Mouse (Mus musculus): ENCODE data around the gene Arhgap15. TPM values are rescaled to one million over a fixed set of nuclear protein-coding genes. Genes with fewer than 3 reads are reported as not detected.

Gene Arhgap15
- polyA plus RNA-seq, 2 experiments = 2.5 to 5.6 TPM

GRCm38 (mm10) chr2:44016720-44017119 is 268.1 kb downstream of the Arhgap15 start:
- 60% methylated on average over 3 of the region's 3 CpGs for WGBS (ENCODE audit: insufficient replicate concordance)
- Histone ChIP-seq H3K9ac (replicated peaks) (no peak overlapping the region), H3K4me3 (ENCODE audit: insufficient read depth in 1 of 2, low read depth in 2 of 2, low read length in 2 of 2) (no peak overlapping the region), H3K27me3 (ENCODE audit: control insufficient read depth, insufficient read depth, low read length) (no peaks in the 10 kb centered on the region), H3K4me2 (ENCODE audit: low read depth) (no peak overlapping the region), H3K4me1 (replicated peaks; ENCODE audit: control insufficient read depth in 2 of 2, insufficient read depth in 2 of 2, low read length in 1 of 2) (no peaks in the 10 kb centered on the region), H3K36me3 (replicated peaks; ENCODE audit: control insufficient read depth, insufficient read depth, low read depth) (no peaks in the 10 kb centered on the region), H3K9me3 (ENCODE audit: control insufficient read depth, low read length) (no peaks in the 10 kb centered on the region), H3K27ac (no peak overlapping the region)
- DNase-seq (ENCODE audit: low read depth in 3 of 3, low spot score in 3 of 3) = no peak
- TF ChIP-seq CTCF (IDR thresholded peaks at IDR 0.05; ENCODE audit: low read depth) = no peak
- ATAC-seq (ENCODE audit: insufficient read depth) = no peak

- no peaks in the 10 kb centered on the region for H3K27me3 ChIP-seq (ENCODE audit: control insufficient read depth, insufficient read depth, low read length)
- 83% methylated on average over 14 of the region's 14 CpGs for WGBS (ENCODE audit: insufficient replicate concordance)
- no peaks in the 10 kb centered on the region for H3K36me3 ChIP-seq (replicated peaks; ENCODE audit: control insufficient read depth, insufficient read depth, low read depth)
- no peak overlapping the region for H3K9ac ChIP-seq (replicated peaks)
- no peaks in the 10 kb centered on the region for H3K9me3 ChIP-seq (ENCODE audit: control insufficient read depth, low read length)
- H3K4me3 ChIP-seq (ENCODE audit: insufficient read depth in 1 of 2, low read depth in 2 of 2, low read length in 2 of 2) = no peak overlapping the region
- DNase-seq (ENCODE audit: low read depth in 3 of 3, low spot score in 3 of 3) (no peak), ATAC-seq (ENCODE audit: insufficient read depth) (no peak)
- no peak overlapping the region for H3K27ac ChIP-seq
- TF ChIP-seq CTCF (IDR thresholded peaks at IDR 0.05; ENCODE audit: low read depth) = no peak
- TF ChIP-seq EP300 (IDR thresholded peaks at IDR 0.05; ENCODE audit: low read depth) = no peak
- H3K4me1 ChIP-seq (replicated peaks; ENCODE audit: control insufficient read depth in 2 of 2, insufficient read depth in 2 of 2, low read length in 1 of 2) = no peaks in the 10 kb centered on the region
- no peak overlapping the region for H3K4me2 ChIP-seq (ENCODE audit: low read depth)
These were observed 268.9 kb downstream of the Arhgap15 start for GRCm38 (mm10) chr2:44017405-44018026.

- DNase-seq (ENCODE audit: low read depth in 3 of 3, low spot score in 3 of 3) (no peak), ATAC-seq (ENCODE audit: insufficient read depth) (no peak)
- Histone ChIP-seq H3K9me3 (ENCODE audit: control insufficient read depth, low read length) (no peaks in the 10 kb centered on the region), H3K9ac (replicated peaks) (no peak overlapping the region), H3K36me3 (replicated peaks; ENCODE audit: control insufficient read depth, insufficient read depth, low read depth) (no peaks in the 10 kb centered on the region), H3K4me2 (ENCODE audit: low read depth) (no peak overlapping the region), H3K4me3 (ENCODE audit: insufficient read depth in 1 of 2, low read depth in 2 of 2, low read length in 2 of 2) (no peak overlapping the region), H3K27ac (no peak overlapping the region), H3K4me1 (replicated peaks; ENCODE audit: control insufficient read depth in 2 of 2, insufficient read depth in 2 of 2, low read length in 1 of 2) (no peaks in the 10 kb centered on the region), H3K27me3 (ENCODE audit: control insufficient read depth, insufficient read depth, low read length) (no peaks in the 10 kb centered on the region)
- WGBS (ENCODE audit: insufficient replicate concordance) = 75% methylated on average over 10 of the region's 10 CpGs
- TF ChIP-seq EP300 (IDR thresholded peaks at IDR 0.05; ENCODE audit: low read depth) (no peak), CTCF (IDR thresholded peaks at IDR 0.05; ENCODE audit: low read depth) (no peak)
These were observed 269.4 kb downstream of the Arhgap15 start for GRCm38 (mm10) chr2:44018033-44018432.

- WGBS (ENCODE audit: insufficient replicate concordance) = 31% methylated on average over 1 of the region's 1 CpGs
- DNase-seq (ENCODE audit: low read depth in 3 of 3, low spot score in 3 of 3) (no peak), ATAC-seq (ENCODE audit: insufficient read depth) (no peak)
- Histone ChIP-seq H3K27ac (no peak overlapping the region), H3K4me2 (ENCODE audit: low read depth) (no peak overlapping the region), H3K4me3 (ENCODE audit: insufficient read depth in 1 of 2, low read depth in 2 of 2, low read length in 2 of 2) (no peak overlapping the region), H3K27me3 (ENCODE audit: control insufficient read depth, insufficient read depth, low read length) (no peaks in the 10 kb centered on the region), H3K36me3 (replicated peaks; ENCODE audit: control insufficient read depth, insufficient read depth, low read depth) (no peaks in the 10 kb centered on the region), H3K4me1 (replicated peaks; ENCODE audit: control insufficient read depth in 2 of 2, insufficient read depth in 2 of 2, low read length in 1 of 2) (no peaks in the 10 kb centered on the region), H3K9ac (replicated peaks) (no peak overlapping the region), H3K9me3 (ENCODE audit: control insufficient read depth, low read length) (no peaks in the 10 kb centered on the region)
- no peak for TF ChIP-seq EP300 (IDR thresholded peaks at IDR 0.05; ENCODE audit: low read depth)
- TF ChIP-seq CTCF (IDR thresholded peaks at IDR 0.05; ENCODE audit: low read depth) = no peak
These were observed 276.1 kb downstream of the Arhgap15 start for GRCm38 (mm10) chr2:44024704-44025103.

- DNase-seq (ENCODE audit: low read depth in 3 of 3, low spot score in 3 of 3) (no peak), ATAC-seq (ENCODE audit: insufficient read depth) (no peak)
- Histone ChIP-seq H3K4me2 (ENCODE audit: low read depth) (no peak overlapping the region), H3K9me3 (ENCODE audit: control insufficient read depth, low read length) (no peaks in the 10 kb centered on the region), H3K4me3 (ENCODE audit: insufficient read depth in 1 of 2, low read depth in 2 of 2, low read length in 2 of 2) (no peak overlapping the region), H3K27ac (no peak overlapping the region), H3K4me1 (replicated peaks; ENCODE audit: control insufficient read depth in 2 of 2, insufficient read depth in 2 of 2, low read length in 1 of 2) (no peaks in the 10 kb centered on the region), H3K27me3 (ENCODE audit: control insufficient read depth, insufficient read depth, low read length) (no peaks in the 10 kb centered on the region), H3K9ac (replicated peaks) (no peak overlapping the region), H3K36me3 (replicated peaks; ENCODE audit: control insufficient read depth, insufficient read depth, low read depth) (no peaks in the 10 kb centered on the region)
- no peak for TF ChIP-seq CTCF (IDR thresholded peaks at IDR 0.05; ENCODE audit: low read depth)
- 69% methylated on average over 8 of the region's 8 CpGs for WGBS (ENCODE audit: insufficient replicate concordance)
These were observed 280.6 kb downstream of the Arhgap15 start for GRCm38 (mm10) chr2:44029035-44029715.
